Mouse (Mus musculus) kidney, adult 9 months (tissue): Measurements from ENCODE around the gene Zfp944.
A peak's percentile ranks its signal among the peaks of the same experiment; 100 is the strongest.
"Not testable (repeated sequence)": the region's sequence is repeated elsewhere in the genome, so short reads cannot be mapped to it uniquely, and the experiment has no call there.

Experiments
- DNase-seq: peaks from one replicate; pipeline ENCODE4 v3.0.0; 2022

The Zfp944 gene

DNA sequence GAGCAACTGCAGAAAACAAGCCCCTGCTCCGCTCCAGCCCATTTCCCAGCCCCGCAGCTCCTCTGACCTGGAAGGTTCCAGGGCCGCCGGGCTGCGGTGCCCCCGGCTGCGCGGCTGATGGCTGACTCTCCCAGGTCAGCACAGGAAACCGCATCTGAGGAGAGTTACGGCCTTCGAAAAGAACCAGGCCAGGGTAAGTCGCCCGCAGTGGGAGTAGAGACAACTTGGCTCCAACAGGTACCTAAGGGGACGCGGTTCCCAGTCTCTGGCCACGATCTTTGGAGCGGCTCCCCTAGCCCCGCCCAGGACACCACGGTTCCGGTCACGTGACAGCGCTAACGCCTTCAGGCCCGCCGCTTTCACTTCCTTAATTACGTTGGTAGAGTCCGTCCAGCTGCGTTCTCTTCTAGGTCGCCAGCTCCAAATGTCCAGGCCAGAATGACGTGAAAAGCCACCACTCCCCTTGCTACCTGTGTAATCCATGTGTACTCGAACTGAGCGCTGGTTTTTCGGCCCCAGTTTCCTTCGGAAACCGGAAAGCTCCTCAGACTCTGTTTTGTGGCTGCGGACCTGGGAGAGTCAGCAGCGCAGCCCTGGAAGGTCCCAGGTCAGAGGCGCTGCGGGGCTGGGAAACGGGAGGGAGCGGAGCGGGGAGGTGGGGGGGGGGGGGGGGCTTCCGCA lies at the start of gene Zfp944, which contains the start of gene Zfp758:
Zfp944 (minus strand) TSS at position 300 of the 681 bp plus-strand sequence.
Zfp758 (plus strand) TSS at position 353 of the 681 bp plus-strand sequence.
- DNase-seq, result peak; percentile 66

DNA sequence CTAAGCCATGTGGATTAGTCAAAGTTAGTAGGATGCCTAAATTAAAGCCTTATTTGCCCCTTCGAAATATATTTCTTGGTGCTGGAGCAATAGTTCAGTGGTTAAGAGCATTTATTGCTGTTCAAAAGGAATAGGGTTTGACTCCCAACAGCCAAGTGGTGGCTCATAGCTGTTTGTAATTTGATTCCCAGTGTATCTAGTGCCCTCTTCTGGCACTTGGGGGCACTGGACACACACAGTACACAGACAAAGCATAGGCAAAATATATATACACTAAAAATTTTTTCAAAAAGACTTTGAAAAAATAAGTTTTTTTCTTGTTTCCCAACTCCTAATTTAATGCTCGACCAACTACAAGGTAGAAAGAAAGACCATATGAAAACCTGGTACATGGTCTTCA lies 49.6 kb upstream of the Zfp944 start:
- DNase-seq, result peak; percentile 55

DNA sequence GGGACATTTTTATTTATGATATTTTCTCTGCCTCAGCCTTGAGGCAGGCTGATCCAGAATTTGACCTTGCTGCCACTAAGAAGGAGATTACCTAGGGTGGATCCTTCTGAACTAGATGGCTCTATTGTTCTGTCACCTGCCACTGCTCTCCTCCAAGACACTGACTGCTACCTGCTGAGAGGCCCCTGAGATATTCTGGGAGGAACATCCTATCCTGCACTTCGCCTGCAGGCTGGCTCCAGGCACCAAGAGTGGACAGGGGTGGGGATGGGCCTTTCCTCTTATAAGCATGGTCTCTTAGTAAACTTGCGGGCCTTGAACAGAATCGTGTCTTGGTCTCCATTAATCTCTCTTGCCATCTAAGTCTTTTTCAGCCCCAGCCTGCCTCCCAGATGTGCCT lies 2.7 kb upstream of the Zfp944 start:
- no peak for DNase-seq

DNA sequence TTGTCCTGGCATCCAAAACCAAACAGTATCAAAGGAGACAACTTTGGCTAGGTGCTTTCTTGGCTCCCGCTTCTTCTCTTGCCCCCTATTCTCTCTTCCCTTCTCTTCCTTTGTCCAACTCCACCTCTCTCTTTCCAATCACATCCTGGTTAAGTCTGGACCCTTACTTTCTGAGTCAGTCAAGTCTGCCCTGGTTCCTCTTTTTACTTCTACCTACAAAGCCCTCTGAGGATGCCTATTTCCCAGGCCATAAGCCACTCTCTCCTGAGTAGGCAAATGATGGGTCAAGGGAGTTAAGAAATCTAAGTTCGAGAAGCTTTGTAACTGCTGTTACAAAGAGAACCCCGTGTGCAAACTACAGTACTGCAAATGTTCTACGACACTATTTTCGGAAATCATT lies 628 bp downstream of the Zfp944 start:
- DNase-seq, result no peak

DNA sequence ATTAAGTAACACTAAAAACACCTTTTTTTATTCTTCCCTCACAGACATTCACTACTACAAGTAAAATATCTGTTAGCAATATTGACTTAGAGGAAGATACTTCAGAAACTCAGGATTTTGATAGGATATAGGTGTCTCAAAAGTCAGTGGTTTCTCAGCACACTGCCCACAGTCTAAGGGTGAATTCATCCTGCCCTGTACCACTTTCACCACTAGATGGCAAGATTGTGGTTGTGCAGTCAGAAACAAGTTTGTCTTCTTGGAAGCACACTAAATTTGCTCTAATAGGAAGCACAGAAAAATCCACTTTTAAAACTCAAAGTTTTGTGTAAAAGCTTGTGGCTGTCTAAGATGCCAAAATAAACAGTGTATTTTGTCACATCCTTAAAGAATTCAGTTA lies 8.4 kb downstream of the Zfp944 start:
- peak; percentile 65 for DNase-seq

DNA sequence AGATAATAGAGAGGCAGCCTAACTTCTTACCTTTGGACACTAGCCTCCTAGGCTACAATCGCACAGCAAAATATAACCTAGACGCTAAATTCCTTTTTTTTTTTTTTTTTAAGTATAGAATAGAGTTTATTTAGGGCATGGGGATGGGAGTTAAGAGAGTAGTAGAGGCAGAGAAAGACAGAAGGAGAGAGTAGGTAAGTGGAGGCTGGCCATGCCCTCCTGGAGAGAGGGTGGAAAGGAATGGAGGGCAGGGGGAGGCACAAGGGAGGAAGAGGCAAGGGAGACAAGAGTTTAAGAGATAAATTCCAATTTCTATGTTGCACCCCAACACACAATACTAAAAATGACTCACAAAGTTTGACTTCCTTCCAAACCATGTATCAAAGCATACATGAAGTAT lies 46.0 kb downstream of the Zfp944 start:
- DNase-seq, result not testable (repeated sequence)

DNA sequence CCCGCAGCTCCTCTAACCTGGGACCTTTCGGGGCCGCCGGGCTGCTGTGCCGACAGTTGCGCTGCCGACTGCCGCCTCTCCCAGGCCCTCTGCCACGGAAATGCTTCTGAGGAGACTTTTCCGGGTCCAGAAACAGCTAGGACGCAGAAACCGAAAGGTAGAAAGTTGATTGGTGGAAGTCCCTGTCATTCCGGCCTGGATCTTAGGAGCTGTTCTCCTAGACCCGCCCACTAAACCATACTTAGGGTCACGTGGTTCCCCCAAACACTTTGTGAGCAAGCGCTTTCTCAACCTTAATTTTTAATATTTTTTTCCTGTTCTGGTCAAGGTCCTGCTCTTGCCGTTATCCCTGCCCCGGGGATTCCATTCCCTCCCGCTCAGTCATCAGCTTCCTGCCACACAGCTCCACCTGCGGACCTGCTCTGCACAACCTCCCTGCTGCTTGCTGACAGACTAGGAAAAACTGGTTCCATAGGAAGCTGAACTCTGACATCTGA lies 46.4 kb downstream of the Zfp944 start, which contains the start of gene CT030661.1:
CT030661.1 (minus strand) TSS at position 108 of the 497 bp plus-strand sequence.
- DNase-seq, result peak; percentile 98

DNA sequence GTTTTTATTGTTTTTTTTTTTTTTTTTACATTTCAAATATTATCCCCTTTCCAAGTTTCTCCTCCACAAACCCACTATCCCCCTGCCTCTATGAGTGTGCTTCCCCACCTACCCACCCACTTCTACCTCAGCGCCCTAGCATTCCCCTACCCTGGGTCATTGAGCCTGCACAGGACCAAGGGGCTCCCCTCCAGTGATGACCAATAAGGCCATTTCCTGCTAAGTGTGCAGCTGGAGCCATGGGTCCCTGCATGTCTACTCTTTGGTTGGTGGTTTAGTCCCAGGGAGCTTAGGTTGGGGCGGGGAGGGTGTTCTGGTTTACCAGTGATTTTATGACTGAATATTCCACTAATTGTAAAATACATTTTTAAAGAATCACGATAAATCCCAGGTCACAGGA lies 47.0 kb downstream of the Zfp944 start:
- DNase-seq, result not testable (repeated sequence)
